Mouse (Mus musculus) megakaryocyte, embryonic 14.5 days (primary cell): ENCODE measurements around the gene AL732309.1.

Experiments used
- FLI1 ChIP-seq: IDR thresholded peaks from 2 replicates; pipeline ENCODE4 v1.6.1; 2012; ENCODE audit warnings: low read length, inconsistent platforms, mixed read lengths
- GATA1 ChIP-seq: IDR thresholded peaks from 3 replicates; pipeline ENCODE4 v1.6.1; 2012; ENCODE audit warnings: mixed read lengths, low read length, inconsistent platforms, borderline replicate concordance

- TF ChIP-seq GATA1, result no peak
- TF ChIP-seq FLI1, result no peak
Observed at GRCm38 (mm10) chr2:25207593-25207992, 39.1 kb downstream of the AL732309.1 start.
